Mouse (Mus musculus): Measurements from ENCODE around the gene Rragd. TPM values are rescaled to one million over a fixed set of nuclear protein-coding genes. Genes with fewer than 3 reads are reported as not detected.

Rragd gene
- polyA plus RNA-seq (2012; rRNA removed) = 22.7 and 30.1 TPM in 2 replicates

DNA sequence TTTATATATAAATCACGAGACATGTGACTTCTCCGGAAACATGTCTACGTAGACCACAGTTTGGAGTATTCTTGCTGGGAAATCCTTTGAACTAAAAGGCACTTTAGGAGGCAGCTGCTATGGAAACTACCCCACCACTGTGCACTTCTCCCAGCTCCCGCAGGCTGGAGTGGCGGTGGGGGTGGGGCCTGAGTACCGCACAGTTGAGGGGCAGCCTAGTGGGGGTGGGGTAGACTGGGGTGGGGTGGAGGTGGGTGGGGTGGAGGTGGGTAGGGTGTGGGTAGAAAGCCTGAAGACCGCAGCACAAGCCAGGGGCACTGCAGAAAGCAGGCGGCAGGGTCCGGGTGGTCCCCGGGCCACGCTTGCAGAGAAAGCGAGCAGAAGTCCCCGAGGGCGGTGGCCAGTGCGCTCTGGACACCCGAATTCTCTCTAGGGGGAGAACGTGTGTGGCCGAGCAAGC is at the start of gene Rragd:
Rragd (plus strand) TSS at position 322 of the 460 bp plus-strand sequence.

GRCm38 (mm10) chr4:32950356-32951034 is 32.3 kb upstream of the Rragd start, which contains the start of gene Ankrd6:
Gene Ankrd6, minus strand, starts transcription at chr4:32950841.

GRCm38 (mm10) chr4:33031195-33031960 is 48.5 kb downstream of the Rragd start, which contains the start of gene Ube2j1:
Gene Ube2j1, plus strand, starts transcription at chr4:33031416.

GRCm38 (mm10) chr4:33062981-33063380 is 80.1 kb downstream of the Rragd start, which contains the start of gene Gabrr2:
Gene Gabrr2, plus strand, starts transcription at chr4:33062999.

Other genes with a start within 250 kb of the Rragd start
- gene Lyrm2, start 182.8 kb upstream of the Rragd start, polyA plus RNA-seq (2012; rRNA removed) = 83.5 and 116 TPM in 2 replicates
- gene Ankrd6, start 32.2 kb upstream of the Rragd start, polyA plus RNA-seq (2012; rRNA removed) = 13.2 and 14.5 TPM in 2 replicates
- 20.1 and 30.4 TPM in 2 replicates for gene Ube2j1, start 48.4 kb downstream of the Rragd start, polyA plus RNA-seq (2012; rRNA removed)
- 0.30 and 0.31 TPM in 2 replicates for gene Gabrr2, start 80.0 kb downstream of the Rragd start, polyA plus RNA-seq (2012; rRNA removed)
- 0.06 TPM in 1 of 2 replicates, not detected in the other for gene Gabrr1, start 149.5 kb downstream of the Rragd start, polyA plus RNA-seq (2012; rRNA removed)
- 1.3 and 1.6 TPM in 2 replicates for gene Pm20d2, start 206.7 kb downstream of the Rragd start, polyA plus RNA-seq (2012; rRNA removed)
- 3.9 and 6.2 TPM in 2 replicates for gene Srsf12, start 226.0 kb downstream of the Rragd start, polyA plus RNA-seq (2012; rRNA removed)

Data from central nervous system, embryonic 11.5 days (tissue).